Mouse (Mus musculus) mouse embryonic stem cell (cell line): ENCODE measurements around the gene Baz1b.

Experiments
- in situ Hi-C, 2 experiments: fragments of 300-500 bp; cut with MboI; formaldehyde crosslinking; loops; 1 replicate in 1 of 2; 3 replicates in 1 of 2; pipeline ENCODE4 v1.14.3; 2019 to 2020; ENCODE audit warnings: low sequenced_read_pairs in 2 of 2, low pct_unique_long_range_greater_than_20kb in 1 of 2, mixed read lengths in 1 of 2; ENCODE audit not compliant: unreplicated experiment in 1 of 2

The Baz1b gene

DNA sequence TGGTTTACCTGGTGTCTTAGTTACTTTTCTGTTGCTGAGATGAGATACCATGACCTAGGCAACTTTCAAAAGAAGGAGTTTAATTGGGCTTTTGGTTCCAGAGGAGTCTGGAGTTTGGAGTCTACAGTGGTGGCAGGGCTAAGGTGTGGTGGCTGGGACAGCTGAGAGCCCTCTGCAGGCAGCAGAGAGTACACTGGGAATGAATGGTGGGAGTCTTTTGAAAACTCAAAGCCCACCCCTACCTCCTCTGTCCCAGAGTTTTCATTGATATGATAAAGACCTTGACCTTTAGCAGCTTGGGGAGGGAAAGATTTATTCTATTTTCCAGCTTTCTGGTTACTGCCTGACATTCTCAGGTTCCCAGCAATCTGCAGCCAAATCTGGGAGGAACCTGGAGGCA, 12.0 kb upstream of the Baz1b start:
- in situ Hi-C loops, result no loop called here

DNA sequence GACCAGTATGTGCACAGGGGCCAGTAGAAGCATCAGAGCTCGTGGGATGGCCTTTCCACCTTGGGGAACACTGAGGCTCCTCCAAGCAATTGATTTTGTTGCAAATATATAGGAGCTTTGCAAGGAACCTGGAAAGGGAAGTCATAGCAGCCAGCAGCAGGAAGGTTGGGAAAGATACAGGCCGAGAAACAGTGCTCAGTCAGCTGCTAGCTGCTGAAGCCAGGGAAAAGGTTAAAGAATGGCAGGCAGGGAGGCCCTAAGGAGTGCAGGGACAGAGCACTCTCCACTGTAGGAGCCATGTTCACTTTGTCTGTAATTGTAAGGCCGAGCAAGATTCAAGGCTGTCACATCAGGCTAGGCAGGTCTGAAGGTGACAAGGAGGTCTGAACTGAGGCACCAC, 8.5 kb upstream of the Baz1b start:
- in situ Hi-C loops, result no loop called here

DNA sequence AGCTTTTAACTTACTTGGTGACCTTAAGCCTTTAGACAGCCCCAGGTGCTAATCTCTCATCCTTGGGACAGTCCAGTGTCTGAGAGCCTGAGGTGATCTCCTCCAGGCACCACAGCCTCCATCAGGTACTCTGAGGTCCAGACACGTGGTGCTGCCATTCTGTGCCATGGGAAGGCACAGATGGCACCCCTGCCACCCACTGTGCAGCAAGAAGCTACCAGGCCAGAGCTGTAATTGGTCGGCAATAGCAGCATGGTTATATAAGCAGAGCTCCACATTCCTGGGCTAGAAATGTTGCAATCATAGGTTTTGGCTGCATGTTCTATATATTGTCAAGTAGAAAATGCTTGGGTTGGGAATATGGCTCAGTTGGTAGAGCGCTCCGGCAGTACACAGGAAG, 8.1 kb upstream of the Baz1b start:
- in situ Hi-C loops, result no loop called here

DNA sequence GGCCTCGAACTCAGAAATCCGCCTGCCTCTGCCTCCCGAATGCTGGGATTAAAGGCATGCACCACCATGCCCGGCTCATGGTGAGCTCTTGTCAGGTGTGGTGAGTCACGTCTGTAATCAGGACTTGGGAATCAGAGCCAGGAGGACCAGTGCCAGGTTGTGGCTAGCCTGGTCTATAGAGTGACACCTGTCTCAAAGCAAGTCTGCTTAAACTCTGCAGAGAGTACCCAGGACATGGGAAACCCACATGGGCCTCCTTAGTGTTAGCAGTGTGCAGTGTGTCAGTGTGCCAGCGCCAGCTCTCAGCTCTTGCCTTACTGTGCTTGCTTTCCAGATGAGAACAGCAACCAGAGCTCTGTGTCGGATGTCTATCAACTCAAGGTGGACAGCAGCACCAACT, 7.4 kb upstream of the Baz1b start:
- in situ Hi-C loops, result no loop called here

DNA sequence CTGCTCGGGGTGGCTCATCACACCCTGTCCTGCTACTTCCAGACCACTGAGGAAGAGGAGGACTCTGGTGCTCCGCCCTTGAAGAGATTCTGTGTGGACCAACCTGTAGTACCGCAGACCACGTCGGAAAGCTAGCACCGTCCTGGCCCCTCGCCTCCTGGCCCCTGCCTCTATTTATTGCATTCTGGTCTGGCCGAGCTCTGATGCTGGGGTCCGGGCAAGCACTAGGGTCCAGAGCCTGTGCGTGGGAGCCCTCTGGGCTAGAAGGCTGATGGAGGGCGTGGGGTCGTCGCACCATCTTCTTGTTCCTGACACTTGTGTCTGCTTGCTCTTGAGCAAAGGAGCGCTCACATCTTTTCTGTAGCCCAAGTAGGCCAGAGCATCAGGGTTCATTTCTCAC, 6.3 kb upstream of the Baz1b start:
- in situ Hi-C loops, result no loop called here

DNA sequence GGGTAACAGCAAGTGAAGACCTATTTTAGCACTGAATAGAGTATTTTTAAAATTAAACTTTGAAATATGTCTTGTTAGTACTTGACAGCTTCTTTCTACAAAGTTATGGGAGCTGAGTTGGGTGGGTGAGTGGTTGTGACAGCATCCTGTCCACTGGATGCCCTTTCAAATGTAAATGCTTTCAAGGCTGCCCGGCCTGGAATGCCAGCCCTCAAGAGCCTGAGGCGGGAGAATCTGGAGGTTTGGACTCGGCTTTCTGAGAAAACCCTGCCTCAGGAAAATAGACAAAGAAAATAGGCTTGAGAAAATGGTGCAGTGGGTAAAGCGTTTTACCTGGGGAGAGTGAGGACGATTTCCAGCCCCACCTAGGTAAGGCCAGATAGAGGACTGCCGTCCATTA, 5.3 kb upstream of the Baz1b start:
- in situ Hi-C loops, result no loop called here

DNA sequence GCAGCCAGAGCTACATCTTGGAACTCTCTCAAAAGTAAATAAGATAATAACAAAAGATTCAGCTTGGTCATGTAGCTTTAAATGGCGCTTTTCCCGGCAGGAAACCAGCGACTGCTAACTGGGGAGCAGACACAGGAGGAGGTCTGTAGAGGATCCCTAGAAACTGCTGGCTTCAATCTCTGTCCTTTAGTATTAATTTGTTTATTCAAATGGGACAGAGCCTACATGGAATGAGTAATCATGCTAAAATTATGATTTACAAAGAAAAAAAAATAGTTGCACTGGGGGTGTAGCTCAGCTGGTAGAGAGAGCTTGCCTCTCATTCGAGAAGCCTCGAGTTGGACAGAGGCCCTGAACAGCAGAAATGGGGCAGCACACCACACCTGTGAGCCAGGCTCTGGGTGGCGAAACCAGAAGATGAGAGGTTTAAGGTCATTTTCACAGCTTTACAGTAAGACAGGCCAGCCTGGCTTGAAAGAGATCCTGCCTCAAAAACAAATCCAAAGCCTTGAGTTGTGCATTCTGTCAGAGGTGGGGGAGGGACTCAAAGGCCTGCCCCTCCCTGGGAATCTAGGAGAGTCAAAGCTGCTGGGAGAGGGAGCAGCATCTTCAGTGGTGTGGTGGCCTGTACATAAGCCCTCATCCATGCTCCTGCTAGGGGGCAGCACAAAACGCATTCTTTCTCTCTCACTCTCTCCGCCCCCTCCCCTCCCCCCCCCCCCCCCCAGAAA, 3.8 kb upstream of the Baz1b start:
- in situ Hi-C loops, result no loop called here

DNA sequence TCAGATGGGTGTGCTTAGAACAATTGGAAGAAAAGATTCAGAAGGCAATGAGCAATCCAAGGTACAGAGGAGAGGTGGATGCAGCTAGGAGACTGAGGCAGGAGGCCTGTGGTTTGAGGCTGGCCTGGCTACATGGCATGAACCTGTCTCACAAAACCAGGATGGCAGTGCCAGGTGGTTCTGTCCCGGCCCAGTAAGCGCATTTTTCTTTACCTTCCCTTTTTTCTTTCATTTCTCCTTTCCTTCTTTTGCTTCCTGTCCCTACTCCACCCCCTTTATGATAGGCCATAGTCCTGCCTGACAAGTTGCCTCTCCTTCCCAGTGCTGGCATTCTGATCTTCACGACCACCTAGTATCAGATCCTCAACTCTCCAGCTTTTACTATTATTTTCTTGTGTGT, 2.0 kb upstream of the Baz1b start:
- in situ Hi-C loops, result no loop called here

DNA sequence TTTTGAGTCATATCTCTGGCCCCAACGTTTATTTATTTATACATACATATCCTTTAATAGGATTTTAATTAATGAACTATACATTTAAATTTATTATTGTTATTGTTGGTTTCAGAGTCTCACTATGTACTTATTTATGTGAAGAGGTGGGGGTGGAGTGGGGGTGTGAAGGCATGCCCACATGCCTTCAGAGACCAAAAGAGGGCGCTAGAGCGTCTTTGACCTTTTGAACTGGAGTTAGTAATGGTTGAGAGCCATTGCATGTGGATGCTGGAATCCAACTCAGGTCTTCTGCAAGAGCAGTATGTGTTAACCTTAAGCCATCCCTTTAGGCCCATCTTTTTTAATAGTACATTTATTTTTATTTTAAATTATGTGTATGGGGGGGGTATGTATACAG, 1.5 kb upstream of the Baz1b start:
- in situ Hi-C loops, result no loop called here

DNA sequence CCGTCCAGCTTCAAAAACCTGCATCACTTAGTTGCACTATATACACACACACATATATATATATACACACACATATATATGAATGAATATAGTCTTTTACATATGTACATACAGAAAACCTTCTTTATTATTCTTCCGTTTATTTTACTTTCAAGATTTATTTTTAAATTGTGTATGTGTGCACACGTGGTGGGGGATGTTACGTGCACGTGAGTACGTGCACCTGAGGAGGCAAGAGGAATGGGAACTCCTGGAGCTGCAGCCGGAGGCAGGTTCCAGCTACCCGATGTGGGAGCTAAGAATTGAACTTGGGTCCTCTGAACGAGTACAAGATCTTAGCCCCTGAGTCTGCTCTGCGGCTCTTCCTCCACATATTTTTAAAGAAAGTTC, 838 bp upstream of the Baz1b start:
- in situ Hi-C loops, result no loop called here

DNA sequence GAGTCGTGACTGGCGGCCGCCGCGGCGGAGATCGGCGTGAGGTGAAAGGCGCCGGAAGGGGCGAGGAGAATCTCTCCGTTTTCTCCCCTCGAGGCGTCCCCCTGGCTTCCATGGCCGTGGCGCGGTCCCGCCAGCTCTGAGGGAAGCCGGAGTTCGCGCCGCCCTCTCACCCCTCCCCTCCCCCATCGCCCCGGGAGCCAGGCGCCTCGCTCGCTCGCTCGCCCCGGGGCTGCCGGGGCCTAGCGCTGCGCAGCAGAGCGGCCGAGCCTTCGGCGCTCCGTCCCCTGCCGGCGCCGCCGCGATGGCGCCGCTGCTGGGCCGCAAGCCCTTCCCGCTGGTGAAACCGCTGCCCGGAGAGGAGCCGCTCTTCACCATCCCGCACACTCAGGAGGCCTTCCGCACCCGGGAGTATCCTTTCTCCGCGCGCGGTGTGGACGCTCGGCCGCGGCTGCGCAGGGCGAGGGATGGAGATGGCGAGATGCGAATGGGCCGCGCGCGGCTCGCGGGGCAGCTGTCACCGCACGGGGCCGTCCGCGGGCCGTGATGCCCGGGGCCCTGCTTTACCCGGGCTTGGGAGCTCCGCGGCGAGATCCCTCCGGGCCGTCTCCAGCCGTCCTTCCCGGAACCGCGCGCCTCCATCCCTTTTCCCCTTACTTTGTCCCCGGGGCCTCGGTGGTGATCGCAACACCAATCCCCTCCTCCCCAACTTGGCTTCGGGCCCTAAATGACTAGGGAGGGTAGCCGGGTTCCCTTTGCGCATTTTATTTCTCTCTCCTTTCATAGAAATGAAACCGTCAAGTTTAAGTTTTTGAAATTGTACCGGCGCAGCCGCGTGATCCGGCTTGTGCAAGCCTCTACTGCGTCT, 517 bp downstream of the Baz1b start:
- in situ Hi-C loops, result no loop called here

DNA sequence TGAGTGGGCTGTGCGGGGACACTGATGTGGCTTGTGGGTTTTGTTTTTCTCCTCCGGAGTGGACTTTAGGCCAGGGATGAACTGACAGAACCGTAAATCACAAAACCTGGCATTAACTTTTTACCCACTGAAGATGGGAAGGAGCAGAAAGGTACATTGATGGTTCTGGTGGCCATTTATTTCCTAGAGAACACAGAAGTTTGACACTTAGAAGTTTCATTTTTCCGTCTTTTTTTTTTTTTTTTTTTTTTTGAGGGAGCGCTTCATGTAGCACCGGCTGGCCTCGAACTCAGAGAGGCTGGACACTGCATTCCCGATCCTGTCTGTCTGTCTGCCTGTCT, 1.1 kb downstream of the Baz1b start:
- in situ Hi-C loops, result no loop called here

DNA sequence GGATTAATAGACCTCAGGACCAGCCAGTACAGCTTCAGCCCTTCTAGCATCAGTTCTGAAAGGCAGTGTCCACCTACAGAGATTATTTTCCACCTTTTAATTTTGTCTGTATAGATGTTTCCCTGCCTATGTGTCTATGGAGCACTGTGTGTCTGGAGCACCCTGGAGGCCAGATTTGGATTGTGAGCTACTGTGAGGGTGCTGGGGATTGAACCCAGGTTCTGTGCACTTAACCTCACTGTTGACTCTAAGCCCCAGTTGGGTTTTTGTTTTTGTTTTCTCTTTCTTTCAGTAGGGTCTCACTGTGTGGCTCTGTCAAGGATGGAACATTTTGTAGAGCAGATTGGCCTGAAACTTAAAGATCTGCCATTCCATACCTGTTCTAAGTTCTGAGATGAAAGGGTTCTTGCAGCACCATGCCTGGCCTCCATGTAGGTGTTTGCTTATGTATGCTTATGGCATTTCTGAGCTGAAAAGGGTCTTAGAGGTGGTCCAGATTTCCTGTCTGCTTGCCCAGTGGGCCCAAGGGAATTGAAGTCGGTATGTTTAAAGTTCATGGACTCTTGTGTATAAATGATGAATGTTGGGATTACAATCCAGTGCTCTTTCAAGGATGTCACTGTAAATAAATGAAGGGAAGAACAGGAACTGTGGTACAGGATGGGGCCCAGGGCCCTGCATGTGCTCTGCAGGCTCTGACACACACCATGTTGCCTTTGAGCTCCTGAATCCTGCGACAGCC, 2.4 kb downstream of the Baz1b start:
- in situ Hi-C loops, result no loop called here

DNA sequence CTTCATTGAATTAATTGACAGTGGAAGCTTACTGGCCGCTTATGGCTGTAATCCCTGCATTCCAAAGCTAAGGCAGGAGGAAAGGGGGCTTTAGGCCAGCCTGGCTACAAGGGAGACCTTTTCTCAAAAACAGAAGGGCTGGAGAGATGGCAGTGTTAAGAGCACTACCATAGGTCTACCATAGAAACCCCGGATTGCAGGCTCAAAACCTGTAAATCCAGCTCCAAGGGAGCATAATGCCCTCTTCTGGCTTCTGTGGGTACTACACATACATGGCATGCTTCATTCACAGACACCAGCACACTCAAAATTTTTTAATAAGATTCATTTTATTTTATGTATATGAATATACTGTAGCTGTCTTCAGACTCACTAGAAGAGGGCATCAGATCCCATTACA, 4.6 kb downstream of the Baz1b start:
- in situ Hi-C loops, result no loop called here

DNA sequence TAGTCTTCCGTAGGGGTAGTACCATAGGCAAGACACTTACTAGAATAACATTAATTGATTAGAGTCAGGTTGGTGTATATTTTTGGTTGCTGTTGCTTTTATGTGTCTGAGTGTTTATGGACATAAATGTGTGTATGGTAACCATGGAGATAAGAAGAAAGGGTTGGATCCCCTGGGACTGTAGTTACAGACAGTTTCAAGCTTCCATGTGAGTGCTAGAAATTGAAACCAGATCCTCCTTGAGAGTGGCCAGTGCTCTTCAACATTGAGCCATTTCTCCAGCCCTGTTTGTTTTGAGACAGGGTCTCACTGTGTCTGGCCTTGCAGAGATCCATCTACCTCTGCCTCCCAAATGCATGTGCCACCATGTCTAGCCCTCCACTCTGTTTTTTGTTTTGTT, 5.4 kb downstream of the Baz1b start:
- in situ Hi-C loops, result no loop called here

DNA sequence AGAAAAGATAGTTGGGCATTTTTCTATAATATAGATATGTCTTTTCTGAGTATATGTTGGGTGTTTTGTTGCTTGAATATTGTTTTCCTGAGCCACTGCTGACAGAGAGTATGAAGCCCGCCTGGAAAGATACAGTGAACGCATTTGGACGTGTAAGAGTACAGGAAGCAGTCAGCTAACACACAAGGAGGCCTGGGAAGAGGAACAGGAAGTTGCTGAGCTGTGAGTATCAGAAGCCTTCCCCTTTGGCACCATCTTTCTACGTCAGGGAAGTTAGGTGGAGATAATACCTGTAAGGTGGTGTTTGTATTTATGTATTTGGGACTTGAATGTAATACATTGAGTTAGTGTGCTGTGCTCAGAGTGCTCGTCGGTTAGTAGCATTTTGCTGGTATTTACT, 9.3 kb downstream of the Baz1b start:
- in situ Hi-C loops, result no loop called here

DNA sequence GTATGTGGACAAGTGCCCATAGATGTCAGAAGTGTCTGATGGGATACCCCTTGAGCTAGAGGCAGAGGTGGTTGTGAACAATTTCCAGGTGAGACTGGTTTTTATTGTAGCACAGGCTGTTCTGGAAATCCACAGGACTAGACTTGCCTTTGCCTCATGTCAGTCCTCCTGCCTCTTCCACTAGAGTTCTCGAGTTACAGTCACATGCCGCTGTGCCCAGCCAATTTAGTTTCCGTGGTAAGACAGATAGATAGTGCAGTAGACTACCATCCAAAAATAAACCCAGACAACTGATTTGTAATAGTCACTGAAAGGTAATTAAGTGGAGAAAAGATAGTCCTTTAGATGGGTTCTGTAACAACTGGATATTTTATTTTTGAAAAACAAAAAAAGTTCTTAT, 15.7 kb downstream of the Baz1b start:
- in situ Hi-C loops, result loop anchor here in 1 of 2 experiments (5.0 kb wide), 1 partner anchor 35 kb away; no protein-coding TSS in a partner anchor

DNA sequence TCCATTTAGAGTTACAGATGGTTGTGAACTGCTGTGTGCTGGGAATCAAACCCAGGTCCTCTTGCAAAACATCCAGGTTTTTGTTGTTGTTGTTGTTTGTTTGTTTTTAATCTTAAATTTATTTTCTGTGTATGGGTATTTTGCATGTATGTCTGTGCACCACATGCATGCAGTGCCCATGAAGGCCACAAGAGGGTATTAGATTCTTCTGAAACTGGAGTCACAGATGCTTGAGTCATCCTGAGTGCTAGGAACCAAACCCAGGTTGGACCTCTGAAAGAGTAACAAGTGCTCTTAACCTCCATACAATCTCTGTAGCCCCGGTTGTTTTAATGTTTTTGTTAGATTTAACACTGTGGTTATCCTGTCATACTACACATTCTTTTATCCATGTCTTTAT, 21.1 kb downstream of the Baz1b start:
- in situ Hi-C loops, result no loop called here

DNA sequence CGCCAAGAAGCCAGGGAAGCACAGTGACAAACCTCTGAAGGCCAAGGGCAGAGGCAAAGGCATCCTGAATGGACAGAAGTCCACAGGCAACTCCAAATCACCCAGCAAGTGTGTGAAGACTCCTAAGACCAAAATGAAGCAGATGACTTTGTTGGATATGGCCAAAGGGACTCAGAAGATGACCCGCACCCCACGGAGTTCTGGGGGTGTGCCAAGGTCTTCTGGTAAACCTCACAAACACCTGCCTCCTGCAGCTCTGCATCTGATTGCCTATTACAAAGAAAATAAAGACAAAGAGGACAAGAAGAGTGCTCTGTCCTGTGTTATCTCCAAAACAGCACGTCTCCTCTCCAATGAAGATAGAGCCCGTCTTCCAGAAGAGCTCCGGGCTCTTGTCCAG, 29.8 kb downstream of the Baz1b start:
- in situ Hi-C loops, result no loop called here

DNA sequence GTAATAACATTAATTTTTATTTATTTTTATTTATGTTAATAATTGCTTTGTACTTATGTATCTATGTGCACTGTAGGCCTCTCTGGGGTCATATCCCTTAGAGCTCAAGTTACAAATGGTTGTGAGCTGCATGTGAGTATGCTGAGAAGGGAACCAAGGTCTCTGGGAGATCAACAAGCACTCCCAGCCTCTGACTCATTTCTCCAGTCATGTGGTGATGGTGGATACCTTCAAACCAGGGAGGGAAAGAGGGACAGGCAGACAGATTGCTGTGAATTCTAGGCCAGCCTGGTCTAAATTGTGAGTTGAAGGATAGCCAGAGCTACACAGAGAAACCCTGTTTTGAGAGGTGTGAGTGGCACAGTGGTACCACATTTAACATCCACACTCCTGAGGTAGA, 33.9 kb downstream of the Baz1b start:
- in situ Hi-C loops, result no loop called here
